Mouse (Mus musculus) 3T3-L1 (cell line): ENCODE results near the gene Fsd2.
A peak's percentile ranks its signal among the peaks of the same experiment; 100 is the strongest.

ENCODE experiments used
- DNase-seq: peaks from one replicate; pipeline ENCODE4 v3.0.0-alpha.2; 2015; ENCODE audit warnings: low read depth, low spot score

The Fsd2 gene

DNA sequence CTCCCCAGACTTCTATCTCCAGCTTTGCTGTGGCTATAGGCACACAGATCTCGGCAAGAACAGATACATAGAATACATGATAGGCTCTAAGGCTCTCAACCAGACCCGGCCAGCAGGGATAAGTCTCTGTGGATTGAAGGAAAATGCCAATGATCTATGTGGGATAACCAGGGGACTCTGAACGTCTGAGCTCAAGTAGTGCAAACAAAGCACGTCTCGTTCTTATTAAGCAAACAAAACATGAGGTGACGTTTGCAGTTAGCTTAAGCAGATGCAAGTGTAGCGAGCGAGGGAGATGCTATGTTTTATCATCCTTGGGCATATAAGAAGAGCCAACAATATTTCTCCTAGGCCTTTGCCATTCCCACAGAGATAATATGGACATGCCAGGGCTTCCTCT lies 23.8 kb downstream of the Fsd2 start:
- DNase-seq, result no peak

DNA sequence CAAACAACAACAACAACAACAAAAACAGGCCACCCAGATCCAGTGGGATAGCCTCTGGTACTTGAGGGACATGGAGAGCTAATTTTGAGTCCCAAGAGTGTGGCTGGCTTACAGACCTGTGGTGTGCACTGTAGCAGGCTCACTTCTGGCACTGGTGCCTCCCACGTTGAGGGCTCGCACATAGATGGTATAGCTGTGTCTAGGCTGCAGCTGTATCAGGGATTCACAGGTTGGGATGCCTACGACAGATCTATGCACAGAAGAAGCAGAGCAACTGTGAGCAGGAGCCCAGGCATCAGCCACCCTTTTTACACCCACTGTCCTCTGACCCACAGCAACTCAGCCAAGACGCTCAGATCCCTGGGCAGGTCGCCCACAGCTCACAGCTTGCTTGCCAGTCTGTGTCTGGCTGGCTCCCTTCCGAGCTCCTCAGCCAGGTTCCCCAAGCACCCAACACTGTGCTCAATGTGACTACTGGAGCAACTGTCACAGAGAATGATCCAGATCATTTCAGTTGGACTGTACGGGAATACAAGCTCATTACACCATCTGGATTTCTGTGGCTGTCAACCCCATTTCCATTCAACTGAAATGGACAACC lies 24.7 kb downstream of the Fsd2 start:
- no peak for DNase-seq

DNA sequence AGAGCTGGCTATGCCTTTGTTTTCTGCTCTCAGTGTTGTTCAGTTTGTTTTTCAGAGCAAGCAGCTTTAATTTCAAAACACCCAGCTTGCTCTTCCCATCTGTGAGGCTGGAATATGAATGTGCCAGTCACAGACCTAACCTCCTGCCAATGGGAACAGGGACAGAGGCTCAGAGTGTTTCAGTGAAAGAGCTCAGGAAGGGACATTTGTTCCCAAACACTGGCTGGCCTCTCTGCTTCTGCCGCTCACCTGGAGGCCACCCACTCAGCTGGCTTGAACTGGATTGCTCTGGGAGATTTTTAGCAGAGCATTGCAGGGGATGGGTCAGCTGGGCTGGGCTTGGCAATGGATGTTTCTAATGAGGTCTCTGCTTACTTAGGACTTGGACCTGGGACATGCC lies 25.7 kb downstream of the Fsd2 start:
- DNase-seq, result no peak

DNA sequence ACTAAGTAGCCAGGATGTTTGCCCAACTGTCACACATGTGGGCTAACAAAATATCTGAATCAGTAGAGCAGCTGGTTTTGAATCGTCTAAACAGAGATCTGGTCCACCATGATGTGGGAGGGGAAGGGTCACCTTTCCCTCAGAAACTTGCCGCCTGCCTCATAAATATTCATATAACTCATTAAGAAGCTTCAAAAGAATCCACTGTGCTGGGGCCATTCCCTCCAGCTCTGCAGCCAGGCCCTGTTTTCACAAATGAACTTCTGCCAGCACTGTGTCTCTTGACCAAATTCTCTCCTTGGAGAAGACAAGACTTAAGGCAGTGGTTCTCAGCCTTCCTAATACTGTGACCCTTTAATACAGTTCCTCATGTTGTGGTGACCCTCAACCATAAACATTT lies 27.2 kb downstream of the Fsd2 start:
- DNase-seq, result no peak

DNA sequence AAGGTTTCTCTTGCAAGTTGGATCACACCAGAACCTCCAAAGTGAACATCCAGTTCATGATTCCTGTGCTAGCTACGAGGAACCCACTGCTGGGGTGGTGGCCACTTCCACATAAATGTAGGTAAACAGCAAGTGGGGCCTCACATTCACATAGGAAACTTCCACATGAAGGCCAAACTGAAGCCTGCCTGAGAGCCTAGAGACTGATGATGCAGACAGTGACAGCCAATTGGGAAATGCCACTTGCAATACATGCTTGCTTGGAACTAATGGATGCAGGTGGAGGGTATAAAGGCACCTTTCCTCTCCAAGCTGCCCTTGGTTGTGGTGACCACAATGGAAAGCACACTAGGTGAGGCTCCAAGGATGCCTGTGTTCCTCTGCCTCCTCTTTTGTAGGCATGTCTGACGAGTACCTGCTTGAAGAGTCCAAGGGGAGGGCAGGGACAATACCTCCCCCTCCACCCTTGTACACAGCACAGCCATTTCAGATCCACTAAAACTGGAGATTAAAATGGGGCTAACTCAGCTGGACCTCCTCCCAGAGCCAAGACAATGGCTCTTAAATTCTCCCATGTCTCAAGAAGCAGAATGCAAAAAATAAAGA lies 28.6 kb downstream of the Fsd2 start:
- peak; percentile 42 for DNase-seq

DNA sequence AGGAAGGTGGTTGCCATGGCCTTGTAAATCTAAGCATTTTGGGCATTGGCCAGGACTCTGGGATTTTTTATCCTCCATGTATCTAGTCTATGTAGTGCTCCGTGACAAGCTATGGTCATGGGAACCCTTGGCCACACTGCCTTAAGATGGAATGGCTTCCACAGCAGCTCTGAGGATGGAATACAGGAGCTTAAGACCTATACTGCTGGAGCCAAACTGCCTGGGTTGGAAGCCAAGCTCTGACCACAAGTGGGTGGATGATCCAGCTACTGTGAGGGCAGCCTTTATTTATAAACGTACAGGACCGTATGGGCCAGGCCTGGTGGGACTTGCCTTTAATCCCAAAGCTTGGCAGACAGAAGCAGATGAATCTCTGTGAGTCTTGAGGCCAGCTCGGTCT lies 30.3 kb downstream of the Fsd2 start:
- DNase-seq, result no peak

DNA sequence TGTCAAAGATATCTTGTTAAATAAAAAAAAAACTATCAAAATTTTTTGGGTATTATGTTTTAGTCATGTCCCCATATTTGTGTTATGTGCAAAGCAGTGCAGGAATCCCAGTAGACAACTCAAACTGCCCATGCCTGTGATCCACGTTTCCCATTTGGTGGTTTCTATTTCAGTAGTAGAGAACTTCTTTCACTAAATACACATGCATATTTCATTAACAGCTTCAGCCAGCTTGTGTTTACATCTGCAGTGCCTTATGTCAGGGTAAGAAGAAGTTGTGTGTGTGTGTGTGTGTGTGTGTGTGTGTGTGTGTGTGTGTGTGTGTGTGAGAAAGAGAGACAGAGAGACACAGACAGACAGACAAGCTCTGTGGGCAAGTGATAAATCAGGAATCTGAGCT lies 35.3 kb downstream of the Fsd2 start:
- DNase-seq, result no peak

DNA sequence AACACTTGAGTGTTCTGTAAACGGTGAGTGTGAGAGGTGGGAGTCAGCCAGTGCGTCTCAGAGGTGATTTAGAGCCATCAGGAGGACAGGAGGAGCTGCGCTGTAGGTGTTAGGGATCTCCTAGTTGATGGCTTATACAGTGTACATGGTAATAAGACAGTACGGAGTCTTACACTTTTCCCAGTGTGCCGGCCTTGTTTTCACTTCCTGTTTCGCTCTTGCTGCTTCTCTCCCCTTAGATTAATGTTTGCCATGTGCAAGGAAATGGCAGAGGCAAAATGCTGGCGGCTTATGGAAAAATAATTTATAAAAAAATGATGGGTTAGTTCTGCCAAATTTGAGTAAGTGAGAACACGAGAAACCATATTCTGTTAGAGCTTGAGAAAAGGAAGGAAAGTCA lies 37.8 kb downstream of the Fsd2 start:
- DNase-seq, result no peak

DNA sequence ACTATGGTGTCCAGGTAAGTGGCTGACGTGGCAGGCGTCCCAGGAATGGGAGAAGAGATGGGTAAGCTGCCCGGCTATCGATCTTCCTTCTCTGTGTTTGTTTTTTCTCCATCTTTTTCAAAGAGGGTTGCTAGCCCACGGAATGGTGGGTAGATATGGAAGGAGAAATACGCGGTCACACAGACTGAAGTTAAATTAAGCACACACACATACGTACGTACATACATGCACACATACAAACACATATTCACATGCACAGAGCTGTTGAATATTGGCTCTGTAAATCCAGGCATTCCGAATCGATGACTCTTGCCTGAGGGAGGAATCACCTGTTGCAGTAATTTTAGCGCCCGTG lies 43.1 kb downstream of the Fsd2 start:
- DNase-seq, result no peak

DNA sequence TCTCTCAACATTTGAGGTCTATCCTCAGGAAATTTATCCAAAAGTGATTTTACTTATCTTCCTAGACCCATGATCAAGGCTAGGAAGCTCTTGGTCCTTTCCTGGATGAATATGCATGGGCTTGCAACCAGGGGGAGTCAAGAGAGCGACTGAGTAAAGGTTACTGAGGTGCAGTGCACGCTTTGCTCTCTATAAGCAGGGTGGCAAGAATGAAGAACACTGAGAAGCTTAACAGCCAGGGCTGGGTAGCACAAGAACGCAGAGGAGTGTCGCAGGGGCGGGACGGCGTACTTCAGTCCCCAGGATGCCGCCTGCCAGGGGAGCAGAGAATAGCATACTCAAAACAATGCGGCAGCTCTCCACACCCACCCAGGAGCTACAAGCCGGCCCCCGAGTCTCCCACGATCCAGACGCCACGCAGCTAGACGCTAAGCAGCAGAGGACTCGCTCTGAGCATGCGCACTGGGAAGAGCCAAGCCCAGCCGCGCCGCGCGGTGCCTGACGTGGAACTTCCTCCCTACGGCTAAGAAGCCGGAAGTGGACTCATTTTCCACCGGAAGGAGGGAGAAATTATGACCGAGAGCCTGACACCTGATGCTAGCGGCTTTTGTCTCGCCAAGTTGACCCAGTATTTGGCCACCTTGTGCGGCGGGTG lies 43.6 kb downstream of the Fsd2 start:
- peak; percentile 91 for DNase-seq

DNA sequence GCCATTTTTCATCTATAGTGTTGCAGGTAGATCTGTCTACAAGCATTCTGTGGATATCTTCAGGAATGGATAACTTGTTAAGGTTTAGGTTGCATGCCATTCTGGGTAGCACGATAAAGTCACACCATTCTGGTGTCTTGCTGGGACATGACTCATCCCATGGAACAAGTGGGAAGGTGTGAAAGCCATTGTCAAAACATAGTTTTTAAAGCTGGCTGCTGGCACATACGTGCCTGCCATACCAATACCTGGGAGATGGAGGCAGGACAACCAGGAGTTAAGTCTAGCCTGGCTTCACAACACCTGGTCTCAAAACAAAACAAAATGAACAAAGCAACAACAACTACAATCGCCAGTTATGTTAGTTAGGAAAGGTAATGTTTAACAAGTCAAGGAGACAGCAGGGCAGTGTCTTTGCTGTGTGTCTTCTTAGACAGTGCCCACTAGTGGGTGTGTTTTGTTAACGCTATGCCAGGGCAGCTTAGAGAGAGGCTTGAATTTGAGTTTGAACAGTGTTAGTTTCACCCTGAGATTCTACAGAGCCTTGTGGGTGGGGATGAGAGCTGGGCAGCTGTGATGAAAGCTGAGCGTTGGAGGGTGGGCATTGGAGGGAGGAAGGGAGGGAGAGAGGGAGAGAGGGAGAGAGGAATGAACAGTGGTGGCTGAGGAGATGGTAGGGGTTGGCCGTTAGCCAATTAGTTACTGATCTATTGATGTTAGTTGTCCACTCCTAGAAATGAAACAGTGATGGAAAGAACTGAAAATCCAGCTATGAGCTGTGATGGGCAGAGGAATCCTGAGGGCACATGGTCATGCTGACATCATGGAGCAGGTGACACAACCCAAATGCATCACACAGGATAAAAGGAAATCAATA lies 50.4 kb downstream of the Fsd2 start:
- no peak for DNase-seq

DNA sequence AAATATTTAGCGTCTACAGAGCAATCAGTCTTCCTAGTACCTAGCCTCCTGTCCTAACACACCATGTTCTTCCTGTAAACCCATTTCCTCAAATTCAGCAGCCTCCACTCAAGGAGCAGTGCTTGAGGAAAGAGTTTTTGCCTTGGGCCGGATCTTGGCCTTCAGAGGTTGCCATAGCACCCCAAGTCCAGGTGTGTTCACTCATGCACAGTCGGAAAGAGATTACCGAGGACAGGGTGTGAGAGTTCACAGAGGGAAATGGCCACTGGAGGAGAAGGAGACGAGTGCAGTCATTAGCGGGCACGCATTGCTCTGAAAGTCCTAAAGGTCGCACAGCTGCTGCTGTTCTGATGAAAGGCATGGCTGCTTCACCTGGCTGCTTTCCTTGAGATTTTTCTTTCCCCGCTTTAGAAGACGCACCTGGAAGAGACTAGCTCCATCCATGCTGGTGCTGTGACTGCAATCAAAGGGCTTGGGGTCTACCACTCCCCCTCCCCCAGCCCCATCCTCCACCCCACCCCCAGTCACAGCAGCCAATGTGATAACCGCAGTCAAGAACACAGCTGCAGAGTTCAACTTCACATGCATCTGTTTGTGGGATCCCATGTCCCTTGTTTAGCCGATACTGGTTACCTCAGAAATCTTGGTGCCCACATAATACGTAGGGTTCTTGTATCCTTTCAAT lies 51.7 kb downstream of the Fsd2 start:
- no peak for DNase-seq

DNA sequence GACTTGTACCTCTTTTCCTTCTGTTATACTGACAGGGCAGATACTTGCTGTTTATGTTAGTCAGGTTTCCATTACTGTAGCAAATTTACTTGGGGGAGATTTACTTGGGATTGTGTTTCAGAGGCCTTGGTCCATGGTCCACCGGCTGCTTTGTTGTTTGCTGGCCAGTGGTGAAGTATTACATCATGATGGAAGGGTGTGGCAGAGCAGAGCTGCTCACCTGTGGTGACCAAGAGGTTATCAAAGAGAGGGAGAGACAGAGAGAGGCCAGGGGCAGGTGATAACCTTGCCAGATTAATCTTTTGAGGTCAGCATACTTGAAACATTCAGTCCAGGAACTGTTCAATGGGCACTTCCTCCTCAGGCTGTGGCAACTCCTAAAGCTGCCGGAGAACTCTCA lies 65.7 kb downstream of the Fsd2 start:
- no peak for DNase-seq

DNA sequence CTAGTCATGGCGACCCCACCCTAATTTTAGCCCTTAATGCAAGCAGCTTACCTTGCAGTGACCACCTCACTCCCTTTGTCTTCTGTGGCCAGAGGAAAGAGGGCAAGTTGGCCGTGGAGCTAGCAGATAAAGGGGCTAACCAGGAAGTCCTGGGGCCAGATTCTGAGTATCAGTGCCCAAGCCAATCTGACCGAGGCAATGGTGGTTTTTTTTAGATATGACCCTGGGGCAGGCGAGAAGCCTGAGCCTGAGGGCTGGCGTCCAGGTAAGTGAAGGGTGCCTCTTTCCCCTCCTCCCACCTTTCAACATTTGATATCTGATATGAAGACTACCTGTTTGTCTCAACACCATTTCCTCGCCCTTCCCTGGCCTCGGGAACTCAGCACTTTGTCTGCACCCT lies 68.6 kb downstream of the Fsd2 start, which contains the start of gene BC048679:
BC048679 (minus strand) TSS at position 101 of the 400 bp plus-strand sequence.
- no peak for DNase-seq

DNA sequence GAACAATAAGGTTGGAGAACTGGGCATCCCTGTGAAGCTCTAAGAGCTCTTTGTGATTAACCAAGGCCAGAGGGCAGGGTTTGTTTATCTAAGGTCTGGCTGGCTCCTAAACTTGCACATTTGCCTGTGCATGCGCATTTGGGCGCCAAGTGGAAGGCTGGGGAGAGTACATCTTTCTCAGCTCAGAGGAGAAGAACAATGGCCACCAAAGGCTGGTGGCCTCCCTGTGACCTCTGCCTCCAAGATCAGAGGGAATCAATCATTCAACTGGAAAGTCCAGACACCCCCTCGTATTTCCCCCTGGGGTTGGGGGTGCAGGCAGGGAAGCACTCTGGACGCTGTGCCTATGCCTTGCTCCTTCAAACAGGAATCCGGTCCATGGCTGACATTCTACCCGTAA lies 69.6 kb downstream of the Fsd2 start:
- no peak for DNase-seq

DNA sequence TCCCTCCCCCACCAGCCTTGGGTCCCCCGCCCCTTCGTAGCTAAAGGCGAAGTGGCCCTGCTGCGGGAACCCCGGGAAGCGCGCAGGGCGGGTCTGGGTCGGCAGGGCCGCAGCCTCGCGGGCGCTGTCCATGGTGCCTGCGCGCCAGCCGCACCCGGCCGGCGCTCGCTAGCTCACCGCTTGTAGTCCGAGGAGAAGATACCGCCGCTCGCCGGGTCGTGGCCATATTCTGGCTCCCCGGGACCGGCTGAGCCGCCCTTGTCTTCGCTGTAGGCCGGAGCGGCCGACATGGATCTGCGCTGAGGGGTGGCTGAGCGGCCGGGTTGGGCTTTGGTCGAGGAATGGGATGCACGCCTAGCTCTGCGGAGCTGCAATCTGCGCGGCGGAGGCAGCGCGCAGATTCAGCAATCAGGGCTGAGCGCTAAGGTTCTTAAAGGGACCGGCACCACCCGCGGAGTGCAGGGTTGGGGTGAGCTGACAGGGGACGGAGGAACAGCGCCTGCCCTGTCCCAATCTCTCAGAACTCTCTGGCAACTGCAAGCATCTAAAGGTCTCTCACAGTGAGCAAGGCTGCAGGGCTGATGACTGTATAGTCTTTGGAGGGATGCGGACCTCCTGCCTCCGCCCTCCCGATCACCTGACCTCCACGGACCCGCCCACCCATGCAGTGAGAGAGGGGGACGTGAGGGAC lies 73.3 kb downstream of the Fsd2 start, which contains the start of gene Ap3b2:
Ap3b2 (minus strand) TSS at position 595 of the 691 bp plus-strand sequence.
- no peak for DNase-seq

DNA sequence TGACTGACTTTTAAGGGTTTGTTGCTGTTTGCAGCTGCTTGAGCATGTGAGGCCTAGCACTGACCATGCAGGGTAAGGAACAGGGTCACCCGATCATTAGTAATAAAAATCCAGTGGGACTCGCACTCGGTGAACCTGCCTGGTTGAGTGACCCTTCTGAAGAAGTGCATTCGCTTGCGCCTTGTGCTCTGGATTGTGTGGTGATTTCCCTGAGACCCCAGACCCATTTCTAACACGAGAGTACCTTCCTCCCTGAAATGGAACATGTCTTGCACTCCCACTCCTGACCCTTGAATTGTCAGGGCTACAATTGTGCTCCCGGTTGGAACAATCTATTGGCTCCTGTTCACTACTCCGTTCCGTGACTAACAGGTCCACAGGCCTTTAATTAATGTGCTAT lies 74.1 kb downstream of the Fsd2 start:
- no peak for DNase-seq

DNA sequence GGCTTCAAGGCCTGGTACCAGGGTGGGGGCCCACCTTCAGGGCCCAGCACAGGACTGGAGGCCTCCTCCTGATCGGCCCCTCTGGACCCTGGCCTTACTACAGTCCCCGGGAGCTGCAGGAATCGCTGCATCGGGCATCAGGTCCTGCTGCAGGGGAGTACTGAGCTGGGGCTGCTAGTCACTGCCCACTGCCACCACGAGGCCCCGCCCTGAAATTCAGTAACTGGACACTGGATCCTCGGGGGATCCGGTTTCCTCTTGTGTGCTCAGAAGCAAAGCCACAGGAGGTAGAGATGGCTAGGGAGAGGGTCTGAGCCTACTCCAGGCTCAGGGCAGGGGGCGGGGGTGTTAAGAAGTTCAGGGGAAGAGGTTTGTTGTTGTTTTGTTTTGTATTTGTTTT lies 77.1 kb downstream of the Fsd2 start:
- peak; percentile 56 for DNase-seq
